Mouse (Mus musculus) kidney, postnatal 25 days (tissue): Measurements from ENCODE around the gene Ift122.

Source experiments
- DNase-seq, 2 experiments: peaks; one replicate each; pipeline ENCODE4 v3.0.0; 2021; ENCODE audit warnings: mixed read lengths in 2 of 2

Ift122 gene

DNA sequence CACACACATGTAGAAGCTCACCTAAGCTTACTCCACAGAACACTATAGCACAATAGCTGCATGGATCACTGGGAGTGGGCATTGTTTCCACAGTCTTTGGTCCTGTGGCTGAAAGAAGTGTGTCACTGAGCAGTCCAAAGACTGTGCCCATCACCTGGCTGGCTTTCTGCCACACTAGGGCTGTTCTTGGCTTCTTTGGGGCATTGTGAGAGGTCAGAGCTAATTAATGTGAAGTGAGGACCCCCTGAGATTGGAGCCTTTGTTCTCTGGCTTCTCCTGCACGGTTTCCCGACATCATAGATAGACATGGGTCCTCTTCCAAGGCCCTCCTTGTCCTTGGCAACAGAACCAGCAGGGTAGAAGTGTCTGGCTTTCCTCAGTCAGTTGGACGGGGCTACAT, 39.1 kb downstream of the Ift122 start:
- DNase-seq: no peak

DNA sequence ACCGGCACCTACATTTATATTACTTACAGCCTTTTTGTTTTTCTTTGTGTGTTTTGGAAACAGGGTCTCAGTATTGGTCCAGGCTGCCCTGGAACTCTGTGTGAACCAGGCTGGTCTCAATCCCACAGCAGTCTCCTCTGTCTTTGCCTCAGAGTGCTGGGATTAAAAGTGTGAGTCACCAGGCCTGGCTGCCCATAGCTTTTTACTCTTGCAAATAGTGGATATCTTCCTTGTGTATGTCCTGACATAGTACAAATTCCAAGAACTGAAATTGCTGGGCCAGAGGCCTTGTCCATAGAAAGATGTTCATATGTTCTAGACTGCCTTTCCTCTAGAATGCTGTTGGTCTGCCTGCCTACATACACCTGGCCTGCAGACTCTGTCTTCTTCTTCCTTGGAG, 43.1 kb downstream of the Ift122 start:
- DNase-seq: no peak

- no peak for DNase-seq
These were observed 43.8 kb downstream of the Ift122 start for GRCm38 (mm10) chr6:115897117-115897516.

GRCm38 (mm10) chr6:115897926-115898520, 44.8 kb downstream of the Ift122 start:
- no peak for DNase-seq

- DNase-seq: peak; percentile 84 to 86
These were observed 47.8 kb downstream of the Ift122 start for GRCm38 (mm10) chr6:115901062-115901461.

- DNase-seq: peak; percentile 62 to 84
These were observed 48.2 kb downstream of the Ift122 start for GRCm38 (mm10) chr6:115901489-115901931.

- DNase-seq: no peak
These were observed 49.3 kb downstream of the Ift122 start for GRCm38 (mm10) chr6:115902545-115902944.

- no peak for DNase-seq
These were observed 52.3 kb downstream of the Ift122 start for GRCm38 (mm10) chr6:115905568-115905967.

DNA sequence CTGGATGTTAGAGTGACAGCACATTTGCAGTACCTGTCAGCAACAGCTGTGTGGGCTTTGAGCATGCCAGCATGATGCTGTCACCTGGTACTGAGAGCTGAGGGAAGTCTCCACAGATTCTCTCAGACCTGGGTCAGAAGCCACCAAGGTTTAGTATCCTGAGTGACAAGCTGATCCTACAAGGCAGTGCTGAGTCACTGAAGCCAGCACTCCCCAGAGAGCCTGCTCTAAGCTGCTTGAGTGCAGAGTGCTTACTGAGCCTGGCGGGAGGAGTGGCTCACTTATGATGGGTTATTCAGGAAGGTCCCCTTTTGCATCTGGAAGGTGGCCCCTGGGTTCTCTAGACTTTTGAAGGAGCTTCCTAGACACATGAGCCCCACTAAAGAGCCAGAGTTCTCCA, 53.2 kb downstream of the Ift122 start:
- no peak for DNase-seq

DNA sequence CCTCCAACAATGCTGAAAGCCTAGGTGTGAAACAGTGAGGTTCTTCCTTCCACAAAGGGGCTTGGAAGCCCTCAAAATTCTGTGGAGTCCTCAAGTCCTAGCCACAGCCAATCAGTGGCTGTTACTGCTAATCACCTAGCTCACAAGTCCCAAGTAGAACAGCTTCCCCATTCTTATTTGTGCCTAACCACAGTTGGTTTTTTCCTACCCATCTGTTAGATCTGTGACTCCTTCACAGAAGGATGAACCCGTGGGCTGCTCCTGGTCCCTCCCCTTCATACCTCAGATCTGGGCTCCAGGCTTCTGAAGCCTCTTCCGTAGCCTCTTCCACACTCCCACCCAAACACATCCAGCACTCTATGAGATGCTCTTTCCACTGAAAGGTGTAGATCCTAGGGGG, 53.6 kb downstream of the Ift122 start:
- no peak for DNase-seq

DNA sequence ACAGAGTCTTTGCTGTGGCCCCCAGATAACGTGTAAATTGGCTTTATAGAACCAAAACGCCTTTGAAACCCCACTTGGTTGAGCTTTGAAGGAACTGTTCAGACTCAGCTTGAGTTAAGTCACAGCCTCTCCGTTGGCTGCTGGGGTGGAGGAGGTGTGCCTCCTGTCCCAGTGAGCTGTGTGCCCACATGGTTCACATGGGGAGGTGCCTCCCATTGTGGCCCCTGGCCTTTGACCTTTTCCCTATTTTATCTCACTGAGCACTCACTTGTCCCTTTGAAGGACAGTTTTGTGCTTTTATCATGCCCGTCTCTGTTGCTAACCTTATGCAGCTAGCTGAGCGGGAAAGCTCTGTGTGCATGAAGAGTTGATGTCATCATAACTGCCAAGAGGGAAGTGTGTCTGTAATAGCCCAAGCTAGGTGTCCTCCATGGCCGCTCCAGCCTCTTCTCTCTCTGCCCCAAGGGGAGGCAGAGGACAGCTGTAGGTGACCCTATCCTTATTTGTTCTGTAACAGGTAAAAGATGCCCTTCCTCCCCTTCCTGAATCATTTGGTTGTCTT, 55.2 kb downstream of the Ift122 start:
- DNase-seq: no peak

DNA sequence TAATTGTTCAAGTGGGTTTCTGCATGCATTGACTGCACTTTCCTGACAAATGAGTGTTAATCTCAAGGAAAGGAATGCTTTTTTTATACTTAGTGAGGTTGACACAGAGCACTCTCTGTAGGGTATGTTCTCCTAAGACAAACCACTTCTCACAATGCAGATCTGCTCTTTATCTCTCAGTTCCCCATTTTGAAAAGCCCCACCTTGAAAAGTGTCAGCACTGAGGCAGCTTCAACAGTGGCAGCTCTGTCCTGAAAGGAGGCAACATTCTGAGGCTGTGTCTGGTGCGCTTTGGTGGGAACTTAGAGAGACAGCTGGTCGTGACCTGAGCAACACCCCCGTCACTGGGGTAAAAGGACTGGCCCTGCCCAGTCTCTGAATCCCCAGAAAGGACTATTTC, 55.8 kb downstream of the Ift122 start:
- no peak for DNase-seq

- peak; percentile 79 to 92 for DNase-seq
These were observed 56.7 kb downstream of the Ift122 start for GRCm38 (mm10) chr6:115909940-115910339.

GRCm38 (mm10) chr6:115911763-115912162, 58.5 kb downstream of the Ift122 start:
- peak; percentile 38 to 68 for DNase-seq

DNA sequence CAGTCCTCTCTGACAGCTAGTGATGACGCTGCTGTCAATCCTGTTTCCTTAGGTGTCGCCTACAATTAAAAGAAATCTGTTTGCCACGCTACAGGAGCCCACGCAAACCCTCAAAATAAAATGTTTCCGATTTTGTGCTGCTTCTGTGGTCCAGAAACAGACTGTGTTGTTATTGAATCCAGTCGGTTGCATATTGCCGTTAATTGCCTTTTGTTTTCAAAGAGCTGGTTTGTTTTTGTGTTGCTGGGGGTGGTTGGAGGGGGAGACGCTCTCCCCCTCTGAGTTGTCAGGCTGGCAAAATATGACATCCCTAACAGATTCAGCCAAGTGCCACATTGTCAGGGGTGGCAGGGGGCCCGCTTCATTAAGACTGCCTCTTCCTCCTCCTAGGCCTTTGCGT, 60.2 kb downstream of the Ift122 start:
- no peak for DNase-seq

DNA sequence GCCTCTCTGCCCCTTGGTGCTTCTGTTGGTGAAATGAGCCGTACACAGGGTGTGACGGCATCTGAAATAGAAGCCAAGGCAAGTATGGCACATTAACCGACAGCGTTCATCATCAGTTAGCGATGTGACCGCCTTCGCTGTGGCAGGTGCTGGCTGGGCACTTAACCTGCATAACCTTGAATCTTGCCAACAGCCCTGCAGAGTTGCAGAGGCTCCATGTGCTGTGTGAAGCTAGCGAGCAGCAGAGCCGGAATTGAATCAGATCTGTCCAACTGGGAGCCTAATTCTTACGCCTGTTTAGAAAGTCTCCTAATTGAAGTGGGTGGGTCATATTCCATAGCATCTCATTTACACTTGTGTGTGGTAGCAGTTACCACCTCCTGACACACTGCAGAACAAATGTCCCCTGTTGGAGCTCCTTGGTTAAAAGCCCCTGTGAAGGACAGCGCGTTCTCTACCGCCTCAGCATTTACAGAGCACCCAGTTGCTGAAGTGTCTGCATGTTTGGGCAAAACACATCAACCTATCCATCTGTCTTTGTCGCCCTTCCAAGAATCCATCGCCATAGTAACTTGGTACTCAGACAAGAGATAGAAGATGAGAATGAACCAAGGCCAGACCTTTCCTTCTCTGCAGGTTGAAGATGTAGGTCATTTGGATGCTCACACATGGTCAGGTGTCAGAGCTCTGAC, 61.4 kb downstream of the Ift122 start:
- DNase-seq: no peak

GRCm38 (mm10) chr6:115915601-115916445, 62.6 kb downstream of the Ift122 start:
- no peak for DNase-seq

- DNase-seq: no peak
These were observed 63.3 kb downstream of the Ift122 start for GRCm38 (mm10) chr6:115916611-115917010.

DNA sequence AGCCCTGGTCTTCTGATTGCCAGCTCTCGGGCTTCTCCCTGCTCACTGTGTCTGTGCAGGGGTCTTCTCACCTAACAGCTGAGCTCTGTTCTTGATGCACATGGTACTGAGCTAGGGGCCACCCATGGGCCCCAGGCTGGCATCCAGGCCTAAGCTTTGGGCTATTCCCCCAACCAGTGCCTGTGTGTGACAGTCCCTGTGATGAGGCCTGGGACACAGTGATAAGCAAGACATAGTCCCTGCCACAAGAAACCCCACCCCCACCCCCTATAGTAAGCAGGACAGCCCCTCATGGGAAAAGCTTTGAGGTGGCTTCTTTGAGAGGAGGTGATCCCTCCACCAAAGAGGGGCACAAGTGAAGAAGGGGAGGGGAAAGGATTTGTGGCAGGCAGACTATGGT, 65.3 kb downstream of the Ift122 start:
- DNase-seq: no peak

- DNase-seq: peak in 1 of 2 experiments; percentile 54
These were observed 66.6 kb downstream of the Ift122 start for GRCm38 (mm10) chr6:115919876-115920275.

GRCm38 (mm10) chr6:115924829-115925228, 71.6 kb downstream of the Ift122 start:
- no peak for DNase-seq

DNA sequence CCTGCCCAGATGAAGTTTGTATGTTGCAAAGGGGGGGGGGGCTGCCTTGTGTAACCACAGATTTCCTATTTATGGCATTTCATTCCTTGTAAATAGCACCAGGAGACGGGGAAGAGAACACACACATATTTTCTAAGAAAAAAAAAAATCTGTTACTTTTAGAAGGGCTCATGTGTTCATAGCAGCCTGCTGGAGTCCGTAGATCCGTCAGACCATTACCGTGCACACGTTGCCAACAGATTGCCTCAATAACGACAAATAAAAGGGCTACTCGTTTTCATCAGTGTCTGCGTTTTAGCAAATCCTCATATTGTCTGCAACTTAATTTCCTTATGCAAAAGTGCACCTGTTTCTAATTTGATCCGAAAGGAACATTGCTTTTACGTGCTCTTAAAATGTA, 73.1 kb downstream of the Ift122 start:
- no peak for DNase-seq
